Mouse (Mus musculus) heart, postnatal 25 days (tissue): ENCODE results near the gene Nob1. TPM values are rescaled to one million over a fixed set of nuclear protein-coding genes. Genes with fewer than 3 reads are reported as not detected.

Source experiments
- DNase-seq: peaks from one replicate; pipeline ENCODE4 v3.0.0; 2022; ENCODE audit warnings: low spot score
- intact Hi-C: fragments of 180-260 bp; cut with DNase I; formaldehyde crosslinking; loops from one replicate; pipeline ENCODE4 v1.15.1; 2025
- total RNA-seq, 2 experiments: library from RNA; stranded (reverse); gene quantifications; 2 replicates each; pipeline ENCODE4 v1.2.3; 2021

Nob1 gene
- total RNA-seq, 2 experiments from 2014 or later, result 20.5 to 21.2 TPM

GRCm38 (mm10) chr8:107437711-107438110 is 12.9 kb upstream of the Nob1 start:
- no peak for DNase-seq
- intact Hi-C loops, result no loop called here

- no peak for DNase-seq
- intact Hi-C loops, result no loop called here
These were observed 12.1 kb upstream of the Nob1 start for GRCm38 (mm10) chr8:107436841-107437421.

- peak; percentile 60 for DNase-seq
- intact Hi-C loops, result no loop called here
These were observed 11.3 kb upstream of the Nob1 start, which contains the start of gene Wwp2 for GRCm38 (mm10) chr8:107435962-107436831. Gene Wwp2 (plus strand): TSS chr8:107436365.

GRCm38 (mm10) chr8:107435421-107435961 is 10.6 kb upstream of the Nob1 start:
- intact Hi-C loops, result no loop called here
- DNase-seq, result no peak

- no peak for DNase-seq
- intact Hi-C loops, result no loop called here
These were observed 6.0 kb upstream of the Nob1 start for GRCm38 (mm10) chr8:107430821-107431220.

- no peak for DNase-seq
- intact Hi-C loops, result loop anchor here (2.0 kb wide), 2 partner anchors 36 to 312 kb away; no protein-coding TSS in a partner anchor
These were observed 363 bp upstream of the Nob1 start for GRCm38 (mm10) chr8:107425230-107425597.

GRCm38 (mm10) chr8:107424176-107424575 is 675 bp downstream of the Nob1 start:
- intact Hi-C loops, result loop anchor here (2.0 to 5.0 kb wide), 3 partner anchors 35 to 322 kb away; no protein-coding TSS in a partner anchor
- DNase-seq, result no peak

- no peak for DNase-seq
- intact Hi-C loops, result no loop called here
These were observed 7.8 kb downstream of the Nob1 start for GRCm38 (mm10) chr8:107417001-107417400.

GRCm38 (mm10) chr8:107413881-107414280 is 11.0 kb downstream of the Nob1 start:
- no peak for DNase-seq
- intact Hi-C loops, result loop anchor here (5.0 kb wide), 1 partner anchor 163 kb away; no protein-coding TSS in a partner anchor

GRCm38 (mm10) chr8:107412552-107412951 is 12.3 kb downstream of the Nob1 start:
- intact Hi-C loops, result loop anchor here (5.0 kb wide), 1 partner anchor 165 kb away; no protein-coding TSS in a partner anchor
- no peak for DNase-seq

- intact Hi-C loops, result loop anchor here (5.0 kb wide), 1 partner anchor 166 kb away; no protein-coding TSS in a partner anchor
These were observed 13.5 kb downstream of the Nob1 start for GRCm38 (mm10) chr8:107411391-107411790.

GRCm38 (mm10) chr8:107405935-107406334 is 18.9 kb downstream of the Nob1 start:
- no peak for DNase-seq
- intact Hi-C loops, result no loop called here

More at GRCm38 (mm10) chr8:107411391-107411790, 13.5 kb downstream of the Nob1 start:
- DNase-seq, result no peak

- intact Hi-C loops, result no loop called here
- no peak for DNase-seq
These were observed 20.8 kb downstream of the Nob1 start for GRCm38 (mm10) chr8:107404057-107404456.

- DNase-seq, result peak; percentile 75
- intact Hi-C loops, result no loop called here
These were observed 21.6 kb downstream of the Nob1 start, which contains the start of gene Nqo1 for GRCm38 (mm10) chr8:107403038-107403781. Gene Nqo1 (minus strand): TSS chr8:107403206.

GRCm38 (mm10) chr8:107401866-107402265 is 23.0 kb downstream of the Nob1 start:
- intact Hi-C loops, result no loop called here

GRCm38 (mm10) chr8:107399495-107399894 is 25.4 kb downstream of the Nob1 start:
- DNase-seq, result no peak
- intact Hi-C loops, result no loop called here

More at GRCm38 (mm10) chr8:107401866-107402265, 23.0 kb downstream of the Nob1 start:
- DNase-seq, result no peak

GRCm38 (mm10) chr8:107397665-107398064 is 27.2 kb downstream of the Nob1 start:
- intact Hi-C loops, result no loop called here
- DNase-seq, result no peak

GRCm38 (mm10) chr8:107396106-107396670 is 28.7 kb downstream of the Nob1 start:
- DNase-seq, result no peak
- intact Hi-C loops, result no loop called here

- DNase-seq, result no peak
- intact Hi-C loops, result no loop called here
These were observed 29.5 kb downstream of the Nob1 start for GRCm38 (mm10) chr8:107395397-107395796.

GRCm38 (mm10) chr8:107391136-107391516 is 33.7 kb downstream of the Nob1 start:
- no peak for DNase-seq
- intact Hi-C loops, result no loop called here
